Mouse (Mus musculus): ENCODE measurements at regions not wholly inside any gene's neighbourhood (a gene's known extent, or its start where the extent isn't known, plus 50 kb on each side); places are given as distances from the start of the nearest gene placed in this dataset.

- Histone ChIP-seq H3K27ac (replicated peaks) (no peak overlapping the region), H3K9me3 (no peaks in the 10 kb centered on the region), H3K9ac (no peak overlapping the region), H3K4me2 (no peak overlapping the region), H3K36me3 (no peaks in the 10 kb centered on the region), H3K27me3 (no peaks in the 10 kb centered on the region), H3K4me1 (replicated peaks) (no peaks in the 10 kb centered on the region), H3K4me3 (no peak overlapping the region)
- ATAC-seq (ENCODE audit: low read depth): no peak
- 88% methylated on average over 1 of the region's 1 CpGs for WGBS
Measured at GRCm38 (mm10) chr12:25180861-25181260, 83.9 kb upstream of the Id2 start.

- Histone ChIP-seq H3K36me3 (no peaks in the 10 kb centered on the region), H3K4me1 (replicated peaks) (no peaks in the 10 kb centered on the region), H3K4me3 (no peak overlapping the region), H3K9ac (no peak overlapping the region), H3K27ac (replicated peaks) (no peak overlapping the region), H3K4me2 (no peak overlapping the region), H3K9me3 (no peaks in the 10 kb centered on the region), H3K27me3 (no peaks in the 10 kb centered on the region)
- WGBS: 61% methylated on average over 3 of the region's 3 CpGs
- ATAC-seq (ENCODE audit: low read depth): no peak
Measured at GRCm38 (mm10) chr12:25180289-25180688, 83.3 kb upstream of the Id2 start.

DNA sequence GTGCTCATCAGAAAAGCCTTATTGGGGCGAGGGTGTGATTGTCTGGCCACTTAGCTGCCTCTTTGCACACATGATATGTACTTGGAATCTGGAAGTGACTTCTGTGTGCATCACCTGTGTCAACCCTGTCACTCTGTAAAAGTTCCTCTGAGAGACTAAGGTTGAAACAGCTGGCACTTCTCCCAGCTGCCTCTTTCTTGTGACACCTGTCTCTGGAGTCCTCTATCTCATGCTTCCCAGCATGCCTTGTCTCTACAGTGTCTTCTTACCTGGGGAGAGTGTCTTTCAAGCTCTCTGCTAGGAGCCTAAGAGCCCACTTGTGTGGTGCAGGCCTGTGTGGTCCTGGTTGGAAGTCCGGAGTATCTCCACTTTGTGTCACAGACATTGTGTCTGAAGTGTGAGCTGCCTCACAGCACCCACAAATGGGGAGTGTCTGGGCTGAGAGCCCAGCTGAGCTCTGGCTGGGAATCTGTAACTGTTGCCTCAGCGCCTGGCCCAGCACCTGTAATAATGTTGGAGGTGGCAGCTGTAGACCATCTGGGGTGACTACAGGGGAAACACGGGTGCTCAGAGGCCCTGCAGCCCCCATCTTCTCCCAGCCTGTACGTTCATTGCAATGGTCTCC is 81.7 kb upstream of the Id2 start:
- Histone ChIP-seq H3K9me3 (no peaks in the 10 kb centered on the region), H3K36me3 (no peaks in the 10 kb centered on the region), H3K4me1 (replicated peaks) (no peaks in the 10 kb centered on the region), H3K27me3 (no peaks in the 10 kb centered on the region), H3K9ac (no peak overlapping the region), H3K27ac (replicated peaks) (no peak overlapping the region), H3K4me3 (no peak overlapping the region), H3K4me2 (no peak overlapping the region)
- no peak for ATAC-seq (ENCODE audit: low read depth)
- WGBS: 81% methylated on average over 5 of the region's 5 CpGs

DNA sequence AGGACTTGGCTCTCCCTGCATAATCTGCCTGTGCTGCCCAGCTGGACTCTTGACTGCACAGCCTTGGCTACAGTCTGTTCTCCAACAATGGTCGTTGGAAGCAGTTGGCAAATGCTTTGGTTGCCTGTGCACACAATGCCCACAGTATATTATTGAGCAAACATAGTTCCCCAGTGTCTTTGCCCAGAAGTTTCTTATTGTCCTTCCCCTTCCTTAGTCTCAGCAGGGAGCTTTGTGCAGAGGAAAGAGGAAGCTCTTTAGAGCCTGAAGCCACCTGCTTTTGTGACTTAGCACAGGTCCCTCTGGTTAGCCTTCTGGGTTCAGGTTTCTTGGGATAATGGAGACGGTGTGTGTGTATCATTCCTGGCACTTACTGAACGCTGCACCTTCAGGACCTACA is 80.9 kb upstream of the Id2 start:
- ATAC-seq (ENCODE audit: low read depth): no peak

GRCm38 (mm10) chr12:25176565-25176964 is 79.6 kb upstream of the Id2 start:
- no peak for ATAC-seq (ENCODE audit: low read depth)
- H3K4me1 ChIP-seq (replicated peaks): no peaks in the 10 kb centered on the region
- no peak overlapping the region for H3K4me2 ChIP-seq
- H3K9me3 ChIP-seq: no peaks in the 10 kb centered on the region
- H3K27ac ChIP-seq (replicated peaks): no peak overlapping the region
- no peaks in the 10 kb centered on the region for H3K36me3 ChIP-seq
- H3K27me3 ChIP-seq: no peaks in the 10 kb centered on the region
- H3K4me3 ChIP-seq: no peak overlapping the region
- 93% methylated on average over 3 of the region's 3 CpGs for WGBS
- H3K9ac ChIP-seq: no peak overlapping the region

More for the DNA sequence above, 80.9 kb upstream of the Id2 start:
- no peaks in the 10 kb centered on the region for H3K36me3 ChIP-seq
- 79% methylated on average over 3 of the region's 3 CpGs for WGBS
- no peaks in the 10 kb centered on the region for H3K27me3 ChIP-seq
- H3K9me3 ChIP-seq: no peaks in the 10 kb centered on the region
- no peak overlapping the region for H3K9ac ChIP-seq
- H3K27ac ChIP-seq (replicated peaks): no peak overlapping the region
- H3K4me2 ChIP-seq: no peak overlapping the region
- H3K4me3 ChIP-seq: no peak overlapping the region
- no peaks in the 10 kb centered on the region for H3K4me1 ChIP-seq (replicated peaks)

GRCm38 (mm10) chr12:25173064-25173463 is 76.1 kb upstream of the Id2 start:
- H3K4me3 ChIP-seq: no peak overlapping the region
- 74% methylated on average over 6 of the region's 6 CpGs for WGBS
- H3K9ac ChIP-seq: no peak overlapping the region
- H3K36me3 ChIP-seq: no peaks in the 10 kb centered on the region
- H3K4me2 ChIP-seq: no peak overlapping the region
- no peak for ATAC-seq (ENCODE audit: low read depth)
- no peaks in the 10 kb centered on the region for H3K27me3 ChIP-seq
- no peak overlapping the region for H3K27ac ChIP-seq (replicated peaks)
- H3K9me3 ChIP-seq: no peaks in the 10 kb centered on the region
- no peaks in the 10 kb centered on the region for H3K4me1 ChIP-seq (replicated peaks)

DNA sequence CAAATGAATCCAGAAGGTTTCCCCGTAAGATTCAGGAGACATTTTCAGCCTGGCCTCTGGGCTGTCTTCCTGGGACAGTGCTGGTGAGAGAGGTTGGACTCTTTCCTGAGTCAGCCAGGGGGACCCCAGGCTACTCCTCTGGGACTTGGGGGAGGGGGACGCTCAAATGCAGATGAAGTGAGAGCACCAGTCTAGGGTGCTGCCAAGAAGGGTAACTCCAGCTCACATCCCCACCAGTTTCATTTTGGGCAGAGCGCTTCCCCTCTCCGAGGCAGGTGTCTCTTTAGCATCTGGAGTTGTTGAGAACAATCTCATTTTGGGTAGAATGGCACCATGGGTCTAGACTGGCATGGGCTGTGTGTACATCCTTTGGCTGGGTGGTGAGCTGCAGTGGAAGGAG is 75.5 kb upstream of the Id2 start:
- H3K4me3 ChIP-seq: no peak overlapping the region
- H3K9ac ChIP-seq: no peak overlapping the region
- no peaks in the 10 kb centered on the region for H3K27me3 ChIP-seq
- WGBS: 88% methylated on average over 4 of the region's 4 CpGs
- no peak overlapping the region for H3K4me2 ChIP-seq
- H3K36me3 ChIP-seq: no peaks in the 10 kb centered on the region
- H3K9me3 ChIP-seq: no peaks in the 10 kb centered on the region
- no peak overlapping the region for H3K27ac ChIP-seq (replicated peaks)
- no peak for ATAC-seq (ENCODE audit: low read depth)
- no peaks in the 10 kb centered on the region for H3K4me1 ChIP-seq (replicated peaks)

- no peak overlapping the region for H3K27ac ChIP-seq (replicated peaks)
- 91% methylated on average over 3 of the region's 3 CpGs for WGBS
Measured at GRCm38 (mm10) chr12:25169611-25170010, 72.7 kb upstream of the Id2 start.

GRCm38 (mm10) chr12:25168213-25168545 is 71.2 kb upstream of the Id2 start:
- Histone ChIP-seq H3K27ac (replicated peaks) (no peak overlapping the region), H3K4me1 (replicated peaks) (peaks cover 12% of the 10 kb centered on the region), H3K4me3 (no peak overlapping the region), H3K4me2 (no peak overlapping the region), H3K9ac (no peak overlapping the region), H3K9me3 (no peaks in the 10 kb centered on the region), H3K36me3 (no peaks in the 10 kb centered on the region), H3K27me3 (no peaks in the 10 kb centered on the region)
- 92% methylated on average over 5 of the region's 5 CpGs for WGBS
- no peak for ATAC-seq (ENCODE audit: low read depth)

More at GRCm38 (mm10) chr12:25169611-25170010, 72.7 kb upstream of the Id2 start:
- H3K9me3 ChIP-seq: no peaks in the 10 kb centered on the region
- H3K4me1 ChIP-seq (replicated peaks): no peaks in the 10 kb centered on the region
- no peak overlapping the region for H3K9ac ChIP-seq
- no peaks in the 10 kb centered on the region for H3K27me3 ChIP-seq
- no peaks in the 10 kb centered on the region for H3K36me3 ChIP-seq
- ATAC-seq (ENCODE audit: low read depth): no peak
- H3K4me3 ChIP-seq: no peak overlapping the region
- no peak overlapping the region for H3K4me2 ChIP-seq

GRCm38 (mm10) chr12:25167504-25168212 is 70.7 kb upstream of the Id2 start:
- no peaks in the 10 kb centered on the region for H3K9me3 ChIP-seq
- H3K36me3 ChIP-seq: no peaks in the 10 kb centered on the region
- H3K4me3 ChIP-seq: no peak overlapping the region
- H3K27ac ChIP-seq (replicated peaks): no peak overlapping the region
- no peak overlapping the region for H3K9ac ChIP-seq
- H3K27me3 ChIP-seq: no peaks in the 10 kb centered on the region
- ATAC-seq (ENCODE audit: low read depth): no peak
- H3K4me2 ChIP-seq: no peak overlapping the region
- H3K4me1 ChIP-seq (replicated peaks): peaks cover 13% of the 10 kb centered on the region
- 80% methylated on average over 12 of the region's 12 CpGs for WGBS

GRCm38 (mm10) chr12:25166525-25166924 is 69.6 kb upstream of the Id2 start:
- WGBS: 60% methylated on average over 2 of the region's 2 CpGs
- Histone ChIP-seq H3K27ac (replicated peaks) (no peak overlapping the region), H3K27me3 (no peaks in the 10 kb centered on the region), H3K4me1 (replicated peaks) (peaks cover 14% of the 10 kb centered on the region), H3K4me3 (no peak overlapping the region), H3K9me3 (no peaks in the 10 kb centered on the region), H3K36me3 (no peaks in the 10 kb centered on the region), H3K9ac (no peak overlapping the region), H3K4me2 (no peak overlapping the region)
- ATAC-seq (ENCODE audit: low read depth): no peak

GRCm38 (mm10) chr12:25165650-25166049 is 68.7 kb upstream of the Id2 start:
- Histone ChIP-seq H3K4me2 (no peak overlapping the region), H3K27ac (replicated peaks) (no peak overlapping the region), H3K9me3 (no peaks in the 10 kb centered on the region), H3K27me3 (no peaks in the 10 kb centered on the region), H3K9ac (no peak overlapping the region), H3K4me1 (replicated peaks) (peaks cover 17% of the 10 kb centered on the region), H3K36me3 (no peaks in the 10 kb centered on the region), H3K4me3 (no peak overlapping the region)
- WGBS: 80% methylated on average over 3 of the region's 3 CpGs
- no peak for ATAC-seq (ENCODE audit: low read depth)

DNA sequence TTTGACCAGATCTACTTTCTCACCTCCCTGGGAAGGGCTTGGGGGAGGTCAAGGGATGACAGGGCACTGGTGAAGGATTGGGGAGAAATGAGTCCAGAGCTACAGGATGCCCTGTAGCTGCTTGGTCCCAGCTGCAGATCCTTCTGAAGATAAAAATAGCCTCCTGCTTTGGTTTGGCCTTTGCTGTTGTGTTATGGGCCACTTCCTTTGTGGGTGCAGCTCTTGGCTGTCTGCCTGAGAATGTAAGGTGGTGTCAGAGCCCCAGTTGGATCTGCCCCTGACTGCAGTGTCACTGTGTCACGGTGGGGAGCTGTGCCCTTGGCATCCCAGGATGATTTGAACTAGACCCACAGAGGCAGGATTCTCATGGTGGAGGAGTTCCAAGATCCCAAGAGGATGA is 67.8 kb upstream of the Id2 start:
- no peaks in the 10 kb centered on the region for H3K36me3 ChIP-seq
- H3K9ac ChIP-seq: no peak overlapping the region
- no peak overlapping the region for H3K4me2 ChIP-seq
- H3K4me1 ChIP-seq (replicated peaks): peaks cover 17% of the 10 kb centered on the region
- H3K9me3 ChIP-seq: no peaks in the 10 kb centered on the region
- no peaks in the 10 kb centered on the region for H3K27me3 ChIP-seq
- H3K4me3 ChIP-seq: no peak overlapping the region
- WGBS: 81% methylated on average over 1 of the region's 1 CpGs
- H3K27ac ChIP-seq (replicated peaks): no peak overlapping the region
- no peak for ATAC-seq (ENCODE audit: low read depth)
